Mouse (Mus musculus) stomach, embryonic 16.5 days (tissue): ENCODE measurements at regions not wholly inside any gene's neighbourhood (a gene's known extent, or its start where the extent isn't known, plus 50 kb on each side); places are given as distances from the start of the nearest gene placed in this dataset. TPM values are rescaled to one million over a fixed set of nuclear protein-coding genes. Genes with fewer than 3 reads are reported as not detected.
A peak's percentile ranks its signal among the peaks of the same experiment; 100 is the strongest.

Experiments used
- ATAC-seq: fragments of 200-750 bp; cut with Nextera tagmentation; 2 replicates; pipeline ENCODE4 v1.8.0; 2017; ENCODE audit warnings: moderate number of reproducible peaks, moderate TSS enrichment; ENCODE audit not compliant: insufficient read depth, low FRiP score
- H3K27ac ChIP-seq: fragments of 300-500 bp; sonication (generic); 2 replicates; pipeline ENCODE4 v1.5.1; 2014; ENCODE audit warnings: low read length
- H3K27me3 ChIP-seq: fragments of 300-500 bp; sonication (generic); 2 replicates; pipeline ENCODE4 v1.6.1; 2014; ENCODE audit warnings: low read length, control low read depth, mixed read lengths; ENCODE audit not compliant: control insufficient read depth, insufficient read depth
- H3K36me3 ChIP-seq: fragments of 300-500 bp; sonication (generic); 2 replicates; pipeline ENCODE4 v1.6.1; 2014; ENCODE audit warnings: low read length; ENCODE audit not compliant: control insufficient read depth, insufficient read depth
- H3K4me1 ChIP-seq: fragments of 300-500 bp; sonication (generic); 2 replicates; pipeline ENCODE4 v1.6.1; 2014; ENCODE audit warnings: low read length, control low read depth, mixed read lengths; ENCODE audit not compliant: control insufficient read depth, insufficient read depth
- H3K4me2 ChIP-seq: fragments of 300-500 bp; sonication (generic); 2 replicates; pipeline ENCODE4 v1.6.1; 2014; ENCODE audit warnings: low read depth, low read length, mixed read lengths
- H3K4me3 ChIP-seq: fragments of 300-500 bp; sonication (generic); replicated peaks from 2 replicates; pipeline ENCODE4 v1.5.1; 2014; ENCODE audit warnings: mild to moderate bottlenecking, low read length
- H3K9ac ChIP-seq: fragments of 300-500 bp; sonication (generic); 2 replicates; pipeline ENCODE4 v1.6.1; 2014; ENCODE audit warnings: low read length
- H3K9me3 ChIP-seq: fragments of 300-500 bp; sonication (generic); replicated peaks from 2 replicates; pipeline ENCODE4 v1.6.1; 2016; ENCODE audit warnings: low read length, control low read depth; ENCODE audit not compliant: control insufficient read depth
- WGBS: fragments of 180-500 bp; shearing (Covaris S2); extraction: QIAGEN DNeasy Blood & Tissue Kit; methylation state at CpG from one replicate; pipeline ENCODE4 v1.1.7; 2014; 5-methylcytosine and 5-hydroxymethylcytosine counted together
- microRNA counts: library from miRNA; unstranded; fragments of <30 nt; microRNA quantifications from one replicate; lab custom pipeline; 2016
- microRNA-seq: library from miRNA; unstranded; fragments of <30 nt; microRNA quantifications from one replicate; pipeline ENCODE4, GENCODE M21; 2016

DNA sequence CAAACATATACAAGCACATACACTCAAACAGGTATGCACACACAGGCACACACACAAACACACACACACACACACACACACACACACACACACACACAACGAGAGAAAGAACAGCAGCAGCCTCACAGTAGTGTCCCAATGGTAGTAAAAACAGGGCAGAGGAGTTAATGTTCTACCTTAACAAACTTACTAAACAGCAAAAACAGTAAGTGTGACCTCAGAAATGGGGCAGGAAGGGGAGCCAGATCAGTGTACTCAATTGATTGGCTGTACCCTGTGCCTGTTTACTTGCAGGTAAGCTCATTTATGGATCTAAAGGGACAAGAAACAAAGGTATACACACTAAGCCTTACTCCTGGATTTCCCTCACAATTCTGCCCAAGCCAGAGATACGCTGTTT lies 53.6 kb upstream of the Ell2 start:
- no peak overlapping the region for H3K4me2 ChIP-seq
- no peaks in the 10 kb centered on the region for H3K27me3 ChIP-seq
- ATAC-seq, result no peak
- H3K9me3 ChIP-seq, result no peaks in the 10 kb centered on the region
- H3K4me3 ChIP-seq, result no peak overlapping the region
- H3K4me1 ChIP-seq, result no peaks in the 10 kb centered on the region
- no peak overlapping the region for H3K9ac ChIP-seq
- no peak overlapping the region for H3K27ac ChIP-seq
- no peaks in the 10 kb centered on the region for H3K36me3 ChIP-seq
- 56% methylated on average over 2 of the region's 2 CpGs for WGBS

MicroRNAs encoded in the stretch of these regions (microRNA counts, 519-probe panel; counts per million panel counts)
- 1,309 counts per million, percentile 10 among the panel's probes with 10 or more counts for microRNA mmu-miR-682 (lab: Ali Mortazavi, UCI)

Small RNAs in the stretch of these regions (microRNA-seq; reads per million reads assigned to microRNA genes)
- not detected for gene Mir682
